Mouse (Mus musculus) retina, postnatal 1 day (tissue): Measurements from ENCODE around the gene Avpi1.
A peak's percentile ranks its signal among the peaks of the same experiment; 100 is the strongest.
"Not testable (repeated sequence)": the region's sequence is repeated elsewhere in the genome, so short reads cannot be mapped to it uniquely, and the experiment has no call there.

Experiments used
- DNase-seq: peaks from one replicate; pipeline ENCODE4 v3.0.0-alpha.2; 2012

The Avpi1 gene

DNA sequence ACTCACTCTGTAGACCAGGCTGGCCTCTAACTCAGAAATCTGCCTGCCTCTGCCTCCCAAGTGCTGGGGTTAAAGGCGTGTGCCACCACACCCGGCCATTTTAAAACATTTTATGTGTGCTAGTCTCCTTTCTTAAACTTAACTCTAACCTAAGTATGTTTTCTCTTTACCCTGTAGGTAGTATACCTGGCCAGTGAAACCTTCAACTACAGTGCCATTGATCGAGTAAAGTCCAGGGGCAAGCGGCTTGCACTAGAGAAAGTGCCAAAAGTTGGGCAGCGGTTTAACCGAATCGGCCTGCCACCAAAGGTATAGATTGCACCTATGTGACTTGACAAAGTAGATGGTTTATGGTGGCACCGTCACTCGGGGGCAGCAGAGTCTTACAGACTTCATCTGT is 24.2 kb downstream of the Avpi1 start:
- no peak for DNase-seq

DNA sequence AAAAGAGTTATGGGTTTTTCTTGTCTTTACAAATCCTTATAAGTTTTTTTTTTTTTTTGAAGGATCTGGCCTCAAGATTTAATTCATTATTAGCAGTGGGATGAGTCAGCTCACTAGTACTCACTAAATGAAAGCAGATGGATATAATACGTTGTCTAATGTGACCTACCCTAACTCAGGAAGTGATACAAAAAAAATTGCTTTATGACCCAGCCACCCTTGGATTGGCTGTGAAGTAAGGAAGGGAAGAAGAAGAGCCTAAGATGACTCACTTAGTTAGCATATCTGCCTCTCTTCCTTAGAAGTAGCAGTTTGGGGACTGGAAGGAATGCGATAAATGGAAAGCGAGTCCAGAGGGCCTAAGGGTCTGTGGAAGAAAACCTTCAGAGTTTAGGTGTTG is 29.5 kb downstream of the Avpi1 start:
- DNase-seq: no peak

DNA sequence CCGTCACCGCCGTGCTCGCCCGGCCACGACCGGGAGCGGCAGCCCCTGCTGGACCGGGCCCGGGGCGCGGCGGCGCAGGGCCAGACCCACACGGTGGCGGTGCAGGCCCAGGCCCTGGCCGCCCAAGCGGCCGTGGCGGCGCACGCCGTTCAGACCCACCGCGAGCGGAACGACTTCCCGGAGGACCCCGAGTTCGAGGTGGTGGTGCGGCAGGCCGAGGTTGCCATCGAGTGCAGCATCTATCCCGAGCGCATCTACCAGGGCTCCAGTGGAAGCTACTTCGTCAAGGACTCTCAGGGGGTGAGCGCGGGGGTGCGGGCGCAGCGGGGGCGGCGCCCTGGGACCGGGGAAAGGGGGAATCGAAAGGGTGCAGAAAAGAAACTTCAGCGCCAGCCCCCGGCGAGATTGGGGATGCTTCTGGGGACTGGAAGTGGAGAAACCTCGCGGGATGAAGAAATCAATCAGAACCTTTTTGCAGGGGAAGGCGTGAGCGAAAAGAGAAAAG is 38.2 kb downstream of the Avpi1 start:
- DNase-seq: no peak

DNA sequence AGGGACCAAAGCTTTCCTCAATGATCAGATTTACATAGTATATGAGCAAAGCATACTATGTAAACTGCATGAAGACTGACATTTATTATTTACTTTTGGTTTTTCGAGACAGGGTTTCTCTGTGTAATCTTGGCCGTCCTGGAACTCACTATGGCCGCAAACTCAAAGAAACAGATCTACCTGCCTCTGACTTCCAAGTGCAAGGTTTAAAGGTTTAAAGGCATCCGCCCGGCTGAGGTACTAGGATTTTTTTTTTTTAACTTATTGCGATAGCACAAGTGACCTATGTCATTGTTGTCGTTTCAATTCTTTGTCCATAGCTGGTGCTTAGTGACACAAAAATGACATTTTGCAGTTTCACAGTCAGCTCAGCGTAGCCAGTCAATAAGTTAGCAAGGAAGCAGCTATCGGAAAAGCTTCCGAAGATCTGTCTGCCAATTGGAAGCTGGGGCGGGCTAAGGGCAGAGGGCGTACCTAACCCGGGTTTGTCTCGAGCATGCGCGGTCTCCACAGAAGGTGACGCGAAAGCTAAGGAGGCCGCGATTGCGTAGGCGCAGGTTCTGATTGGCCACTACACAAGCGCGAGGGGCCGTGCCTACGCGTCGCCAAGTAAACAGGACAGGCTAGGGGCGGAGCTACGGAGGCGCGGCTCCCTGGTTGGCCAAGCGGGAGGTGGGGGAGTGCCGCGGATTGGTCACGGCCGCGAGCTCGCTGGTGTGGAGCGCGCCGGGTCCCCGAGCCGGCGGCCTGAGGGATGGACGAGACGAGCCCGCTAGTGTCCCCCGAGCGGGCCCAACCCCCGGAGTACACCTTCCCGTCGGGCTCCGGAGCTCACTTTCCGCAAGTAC is 38.9 kb downstream of the Avpi1 start, which contains the start of gene Pi4k2a:
Gene Pi4k2a (plus strand): TSS at position 723 of the 848 bp plus-strand sequence.
- peak; percentile 100 for DNase-seq

DNA sequence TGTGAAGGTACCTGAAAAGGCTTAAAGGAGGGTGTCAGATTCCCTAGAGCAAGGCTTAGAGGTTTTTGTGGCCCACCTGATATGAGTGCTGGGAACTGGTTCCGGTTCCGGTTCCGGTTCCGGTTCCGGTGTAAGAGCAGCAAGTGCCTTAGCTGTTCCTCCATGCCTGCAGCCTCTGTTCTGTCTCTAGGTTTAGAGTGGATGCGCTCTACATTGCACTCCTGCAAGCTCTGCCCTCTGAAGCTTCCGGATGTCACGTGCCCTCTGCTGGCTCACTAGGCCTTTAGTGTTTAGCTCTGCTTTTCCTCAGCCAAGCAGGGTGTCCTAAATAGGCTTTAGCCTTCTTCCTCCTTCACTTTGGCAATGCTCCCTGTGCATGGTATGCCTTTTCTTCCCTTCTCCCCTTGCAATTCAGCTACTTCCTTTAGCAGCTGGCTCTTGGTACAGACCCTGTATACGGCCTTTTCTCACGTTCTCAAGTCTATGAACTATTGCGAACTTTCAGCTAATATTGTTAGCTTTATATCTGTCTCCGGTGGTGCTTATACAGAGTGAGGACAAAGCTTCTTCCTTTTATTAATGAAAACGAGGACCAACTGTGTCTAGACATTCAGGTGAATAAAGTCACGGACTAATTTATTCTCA is 39.6 kb downstream of the Avpi1 start:
- DNase-seq: peak; percentile 69

DNA sequence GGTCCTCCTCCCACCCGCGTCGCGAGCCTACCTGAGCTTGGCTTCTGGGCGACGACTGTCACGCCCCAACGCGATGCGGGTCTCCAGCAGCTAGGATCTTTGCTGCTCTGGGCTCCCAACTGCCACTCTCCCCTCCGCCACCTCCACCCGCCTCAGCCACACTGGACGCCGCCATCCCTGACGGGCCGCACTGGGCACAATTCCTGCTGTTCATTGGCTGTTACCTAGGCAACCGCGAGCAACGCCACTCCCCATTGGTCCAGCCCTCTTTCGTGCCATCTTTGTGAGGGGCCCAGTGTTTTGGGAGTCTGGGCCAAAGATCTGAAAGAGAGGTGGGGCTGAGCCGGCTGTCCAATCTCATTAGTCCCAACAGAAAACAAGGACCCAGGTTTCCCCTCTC is 42.7 kb downstream of the Avpi1 start, which contains the start of gene Morn4:
Gene Morn4 (minus strand): TSS at position 192 of the 400 bp plus-strand sequence.
- peak; percentile 98 for DNase-seq

DNA sequence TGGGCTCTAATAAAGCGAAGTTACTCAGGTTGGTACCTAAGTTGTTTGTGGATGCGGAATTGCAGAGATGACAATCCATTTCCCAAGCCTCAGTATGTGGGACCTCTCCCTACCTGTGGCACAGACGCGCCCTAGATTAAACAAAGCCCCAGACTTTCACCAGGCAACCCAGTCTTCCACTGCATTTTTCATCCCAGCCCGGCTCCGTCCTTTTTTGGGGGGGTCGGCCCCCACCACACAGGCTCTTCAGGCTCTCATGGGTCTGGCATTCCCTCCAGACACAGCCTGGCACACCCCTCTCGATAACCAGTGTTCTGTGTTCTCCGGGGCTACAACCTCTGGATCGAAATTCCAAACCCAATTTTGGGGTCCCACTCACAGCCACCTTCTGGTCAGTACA is 43.2 kb downstream of the Avpi1 start:
- DNase-seq: no peak

DNA sequence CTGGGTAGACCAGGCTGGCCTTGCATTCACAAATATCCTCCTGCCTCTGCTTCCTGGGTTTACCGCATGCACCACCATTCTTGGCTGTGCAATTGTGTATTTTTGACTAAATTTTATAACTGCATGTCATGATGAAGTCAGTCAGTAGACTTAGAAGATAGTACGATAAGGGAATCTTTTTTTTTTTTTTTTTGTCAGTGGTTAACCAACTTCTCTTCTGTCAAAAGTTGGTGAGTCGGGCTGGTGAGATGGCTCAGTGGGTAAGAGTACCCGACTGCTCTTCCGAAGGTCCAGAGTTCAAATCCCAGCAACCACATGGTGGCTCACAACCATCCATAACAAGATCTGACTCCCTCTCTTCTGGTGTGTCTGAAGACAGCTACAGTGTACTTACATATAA is 47.2 kb downstream of the Avpi1 start:
- not testable (repeated sequence) for DNase-seq

DNA sequence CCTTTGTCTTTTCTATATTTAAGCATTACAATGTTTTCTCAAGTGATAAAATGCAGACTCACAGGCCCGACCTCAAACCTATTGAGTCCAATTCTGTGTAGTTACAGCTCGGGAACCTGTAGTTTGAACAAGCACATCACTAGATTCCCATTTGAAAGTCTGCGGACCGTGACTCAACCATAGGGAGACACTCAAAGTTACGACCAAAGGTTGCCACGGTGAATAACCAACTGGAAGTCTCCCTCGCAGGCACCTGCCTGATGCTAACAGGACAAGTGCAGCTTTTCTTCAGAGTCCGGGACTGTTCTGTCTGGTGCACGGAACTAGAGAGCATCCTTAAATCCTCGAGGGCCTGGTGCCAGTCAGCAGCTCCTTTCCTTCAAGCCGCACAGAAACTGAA is 48.4 kb downstream of the Avpi1 start:
- no peak for DNase-seq

DNA sequence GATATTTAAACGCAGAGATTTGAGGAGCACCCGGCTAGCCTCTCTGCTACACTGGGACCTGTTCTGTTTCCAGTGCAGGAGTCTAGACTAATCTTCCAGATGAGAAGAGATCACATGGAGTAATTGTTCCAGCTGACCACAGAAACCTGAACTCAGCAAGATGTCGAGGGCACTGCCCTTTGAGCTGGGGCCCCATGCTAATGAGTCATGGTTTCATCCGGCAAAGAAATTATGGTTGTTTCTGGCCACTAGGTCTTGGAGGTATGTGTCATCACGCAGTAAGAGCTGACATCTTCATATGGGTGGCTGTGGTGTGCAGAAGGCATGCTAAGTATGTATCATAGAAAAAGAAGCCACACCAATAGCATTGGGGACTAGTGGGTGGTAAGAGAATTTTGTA is 48.9 kb downstream of the Avpi1 start:
- DNase-seq: no peak

DNA sequence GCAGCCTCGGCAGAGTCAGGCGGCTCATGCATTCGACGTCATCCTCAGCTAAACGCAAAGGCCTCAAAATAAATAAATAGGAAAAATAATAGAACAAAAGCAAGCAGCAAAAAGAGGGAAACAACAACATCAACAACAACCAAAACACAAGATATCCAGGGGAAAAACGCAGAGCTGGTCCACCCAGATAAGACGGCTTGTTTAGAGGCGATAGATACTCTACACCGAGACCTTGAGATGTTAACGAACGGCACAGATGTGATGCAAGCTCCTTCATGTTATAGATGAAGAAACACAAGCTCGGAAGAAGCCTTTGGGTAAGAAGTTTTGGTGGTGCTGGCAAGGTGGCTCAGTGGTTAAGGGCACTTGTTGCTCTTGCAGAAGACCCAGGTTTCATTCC is 49.9 kb downstream of the Avpi1 start:
- DNase-seq: no peak

DNA sequence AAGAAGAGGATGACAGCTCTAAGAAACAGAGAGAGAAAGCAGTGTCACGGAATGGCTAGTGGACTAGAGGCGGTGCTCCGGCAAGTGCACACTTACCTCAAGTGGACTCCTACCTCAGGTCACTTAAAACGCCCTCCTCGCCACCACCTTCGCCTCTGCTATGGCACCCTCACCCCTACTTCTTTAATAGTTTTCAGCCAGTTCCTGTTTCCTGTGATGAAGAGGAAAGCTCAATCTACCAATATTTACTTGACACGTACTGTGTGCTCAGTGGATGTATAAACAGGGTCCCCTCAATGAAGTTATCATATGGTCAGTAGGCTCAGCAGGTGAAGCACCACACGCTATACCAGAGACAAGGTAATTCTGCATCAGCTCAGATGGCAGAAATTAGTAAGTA is 50.3 kb downstream of the Avpi1 start:
- no peak for DNase-seq

DNA sequence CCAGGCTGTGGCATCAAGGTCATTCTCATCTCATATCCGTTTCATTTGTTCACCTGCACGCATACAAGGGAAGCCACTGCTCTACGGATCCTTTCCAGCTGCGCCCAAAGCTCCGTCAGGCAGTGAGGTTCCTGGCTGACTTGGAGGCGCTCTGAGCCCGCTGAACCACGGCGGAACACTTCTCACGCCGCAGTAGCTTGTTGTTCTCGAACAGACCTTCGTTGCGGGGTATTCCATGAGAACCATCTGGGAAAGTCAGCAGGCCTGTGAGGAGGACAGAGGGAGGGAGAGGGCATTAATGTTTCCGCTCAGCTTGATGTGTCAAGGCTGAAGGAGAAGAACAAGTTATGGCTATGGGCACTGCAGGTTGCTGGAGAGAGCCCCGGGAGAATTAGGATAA is 52.9 kb downstream of the Avpi1 start:
- no peak for DNase-seq

DNA sequence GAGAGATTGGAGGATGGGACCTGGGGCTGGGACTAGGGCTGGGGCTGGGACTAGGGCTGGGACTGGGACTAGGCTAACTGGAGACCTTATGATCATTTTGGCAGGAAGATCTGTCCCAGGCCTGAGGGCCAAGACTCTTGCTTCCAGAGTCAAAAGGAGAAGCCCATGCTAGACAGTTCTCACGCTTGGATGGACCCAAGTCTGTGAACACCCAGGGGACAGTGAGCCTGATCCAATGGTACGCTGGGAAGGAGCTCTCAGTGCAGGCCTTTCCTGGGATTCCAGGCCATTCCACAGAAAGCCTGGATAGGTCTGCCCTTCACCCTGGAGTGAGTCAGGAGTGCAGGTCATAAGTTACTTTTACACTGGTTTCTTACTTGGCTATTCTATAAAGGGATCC is 53.8 kb downstream of the Avpi1 start:
- no peak for DNase-seq
